Mouse (Mus musculus) inflammation-experienced regulatory T-cells (primary cell): ENCODE results near the gene 4930432M17Rik. TPM values are rescaled to one million over a fixed set of nuclear protein-coding genes. Genes with fewer than 3 reads are reported as not detected.

Source experiments
- polyA plus RNA-seq, 2 experiments: library from polyadenylated mRNA; unstranded; fragments of 100-300 nt; shearing (Covaris generic); gene quantifications; one replicate each; pipeline ENCODE4 v1.2.1; 2017

Gene 4930432M17Rik
- under 1 TPM in 1 of 2 experiments, not detected in 1; 0.23 TPM for polyA plus RNA-seq

GRCm38 (mm10) chr3:121670462-121670861 lies at the start of gene 4930432M17Rik:
4930432M17Rik (plus strand) TSS chr3:121670762.

GRCm38 (mm10) chr3:121722971-121723844 lies 52.6 kb downstream of the 4930432M17Rik start, which contains the start of gene F3:
F3 (plus strand) TSS chr3:121723537.

Other genes starting within 250 kb of the 4930432M17Rik start
- 10 to 100 TPM in 1 of 2 experiments, 1 to 10 TPM in 1; 9.3 to 21.4 TPM for gene Cnn3, start 244.3 kb upstream of the 4930432M17Rik start, polyA plus RNA-seq
- under 1 TPM; 0.10 to 0.65 TPM for gene Slc44a3, start 138.4 kb upstream of the 4930432M17Rik start, polyA plus RNA-seq
- under 1 TPM in 1 of 2 experiments, not detected in 1; 0.77 TPM for gene F3, start 52.8 kb downstream of the 4930432M17Rik start, polyA plus RNA-seq
- gene Abcd3, start 144.5 kb downstream of the 4930432M17Rik start, polyA plus RNA-seq, result 10 to 100 TPM; 16.2 to 24.5 TPM